Mouse (Mus musculus) heart, embryonic 12.5 days (tissue): ENCODE results near the gene Serpini1. TPM values are rescaled to one million over a fixed set of nuclear protein-coding genes. Genes with fewer than 3 reads are reported as not detected.

Experiments used
- ATAC-seq: fragments of 200-750 bp; cut with Nextera tagmentation; 2 replicates; pipeline ENCODE4 v1.8.0; 2017; ENCODE audit warnings: moderate TSS enrichment, moderate library complexity; ENCODE audit not compliant: insufficient number of reproducible peaks, low FRiP score
- H3K27ac ChIP-seq: fragments of 300-500 bp; sonication (generic); 2 replicates; pipeline ENCODE4 v1.5.1; 2016; ENCODE audit warnings: mild to moderate bottlenecking, moderate library complexity; ENCODE audit not compliant: poor library complexity, severe bottlenecking
- H3K27me3 ChIP-seq: fragments of 300-500 bp; sonication (generic); replicated peaks from 2 replicates; pipeline ENCODE4 v1.6.1; 2016; ENCODE audit warnings: mild to moderate bottlenecking, moderate library complexity
- H3K36me3 ChIP-seq: fragments of 300-500 bp; sonication (generic); 2 replicates; pipeline ENCODE4 v1.6.1; 2016; ENCODE audit warnings: mild to moderate bottlenecking, moderate library complexity
- H3K4me1 ChIP-seq: fragments of 300-500 bp; sonication (generic); replicated peaks from 2 replicates; pipeline ENCODE4 v1.6.1; 2016; ENCODE audit warnings: mild to moderate bottlenecking
- H3K4me2 ChIP-seq: fragments of 300-500 bp; sonication (generic); 2 replicates; pipeline ENCODE4 v1.6.1; 2016; ENCODE audit warnings: mild to moderate bottlenecking, moderate library complexity
- H3K4me3 ChIP-seq: fragments of 300-500 bp; sonication (generic); 2 replicates; pipeline ENCODE4 v1.5.1; 2016; ENCODE audit warnings: mild to moderate bottlenecking
- H3K9ac ChIP-seq: fragments of 300-500 bp; sonication (generic); 2 replicates; pipeline ENCODE4 v1.6.1; 2016; ENCODE audit warnings: mild to moderate bottlenecking, moderate library complexity
- H3K9me3 ChIP-seq: fragments of 300-500 bp; sonication (generic); replicated peaks from 2 replicates; pipeline ENCODE4 v1.6.1; 2016; ENCODE audit warnings: mild to moderate bottlenecking, moderate library complexity
- WGBS: fragments of 180-500 bp; shearing (Covaris S2); methylation state at CpG from one replicate; pipeline ENCODE4 v1.1.7; 2016; 5-methylcytosine and 5-hydroxymethylcytosine counted together
- polyA plus RNA-seq: library from polyadenylated mRNA; unstranded; fragments of >200 nt; fragmentation: Nextera tagmentation; extraction: Ambion mirVana; gene quantifications from 2 replicates; pipeline ENCODE4 v1.2.1, GENCODE M21; 2016

The Serpini1 gene
- polyA plus RNA-seq: 0.75 and 0.94 TPM in 2 replicates

DNA sequence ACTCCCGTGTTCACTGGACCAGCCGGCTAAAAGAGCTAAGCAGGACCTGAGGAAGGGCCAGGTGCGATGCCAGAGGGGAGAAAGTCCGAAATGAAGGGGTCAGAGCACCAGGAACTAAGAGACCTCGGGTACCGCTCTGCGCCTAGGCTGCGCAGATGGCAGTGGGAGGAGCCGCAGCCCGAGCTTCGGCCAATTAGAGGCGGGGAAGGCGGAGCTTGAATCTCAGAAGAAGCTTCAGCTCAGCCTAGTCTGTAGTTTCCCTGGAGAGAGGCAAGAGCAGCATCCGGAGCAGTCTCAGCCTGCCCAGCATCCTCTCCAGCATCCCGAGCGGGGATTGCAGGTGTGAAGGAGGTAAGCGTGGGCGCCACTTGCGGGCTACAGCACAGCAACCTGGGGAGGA lies at the start of gene Serpini1:
TSS of gene Serpini1 (plus strand) at position 256 of the 400 bp plus-strand sequence.
- peak; percentile 93 for ATAC-seq
- peak within 1 kb of the TSS; percentile 98 for H3K4me3 ChIP-seq
- H3K4me2 ChIP-seq: peak within 1 kb of the TSS; percentile 89
- no peaks in the 10 kb centered on the region for H3K36me3 ChIP-seq
- H3K9me3 ChIP-seq: no peaks in the 10 kb centered on the region
- no peaks in the 10 kb centered on the region for H3K27me3 ChIP-seq
- WGBS: under 1% methylated on average over 19 of the region's 19 CpGs
- H3K4me1 ChIP-seq: peaks cover 10% of the 10 kb centered on the region; the same call in 1 of the 2 replicates
- H3K27ac ChIP-seq: peak within 1 kb of the TSS; percentile 69
- peak within 1 kb of the TSS; percentile 96 for H3K9ac ChIP-seq

DNA sequence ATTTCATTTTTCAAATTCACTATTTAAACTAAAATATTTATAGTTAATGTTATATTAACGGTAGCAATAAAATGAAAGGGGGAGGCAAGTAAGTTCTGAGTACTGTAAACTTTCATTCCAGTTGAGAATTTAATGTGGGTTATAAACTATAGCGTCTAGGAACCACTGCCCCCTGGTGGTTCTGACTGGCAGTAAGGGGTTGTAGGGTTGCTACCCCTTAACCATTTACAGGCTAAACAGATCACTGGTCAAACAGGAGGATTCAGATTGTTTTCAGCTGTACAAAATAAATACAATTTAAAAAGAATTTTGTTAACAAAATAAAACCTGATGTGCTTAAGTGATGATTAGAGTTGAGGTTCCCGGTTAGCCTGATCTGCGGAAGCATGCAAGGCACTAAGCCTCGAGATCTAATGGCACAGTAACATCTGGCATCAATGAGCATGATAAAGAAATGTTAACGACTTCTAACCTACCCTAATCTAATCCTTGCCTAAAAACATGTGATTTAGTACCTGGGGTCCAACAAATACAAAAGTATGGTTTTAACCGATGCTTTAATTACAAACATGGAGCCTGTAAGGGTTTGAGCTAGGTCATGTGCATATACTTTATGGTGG lies 39.6 kb upstream of the Serpini1 start:
- WGBS: 79% methylated on average over 7 of the region's 7 CpGs
- H3K4me2 ChIP-seq: no peak overlapping the region
- ATAC-seq: no peak

DNA sequence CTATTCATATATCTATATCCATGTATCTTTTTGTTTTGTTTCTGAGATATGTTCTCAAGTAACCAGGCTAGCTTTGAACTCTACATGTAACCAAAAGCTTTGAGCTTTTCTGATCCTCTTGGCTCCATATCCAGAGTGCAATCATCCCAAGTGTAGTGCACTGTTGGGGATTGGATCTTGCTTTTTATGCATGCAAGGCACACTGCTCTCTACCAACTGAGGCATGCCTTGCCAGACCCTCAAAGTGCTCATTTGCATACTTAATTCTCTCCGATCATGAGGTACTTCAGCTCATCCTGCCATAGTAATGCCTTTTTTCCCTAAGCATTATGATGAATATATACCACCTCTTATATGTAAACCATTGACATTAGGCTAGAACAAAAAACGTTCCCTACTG lies 36.0 kb upstream of the Serpini1 start:
- Histone ChIP-seq H3K9me3 (no peaks in the 10 kb centered on the region), H3K9ac (no peak overlapping the region), H3K27me3 (no peaks in the 10 kb centered on the region), H3K4me1 (0 out of 2 replicates have a peak, but pooled peaks cover 3% of the 10 kb centered on the region), H3K27ac (no peak overlapping the region), H3K36me3 (peaks cover 29% of the 10 kb centered on the region), H3K4me3 (no peak overlapping the region), H3K4me2 (no peak overlapping the region)
- no peak for ATAC-seq
- 89% methylated on average over 2 of the region's 2 CpGs for WGBS

More for the DNA sequence above, 39.6 kb upstream of the Serpini1 start:
- H3K27ac ChIP-seq: no peak overlapping the region
- no peak overlapping the region for H3K9ac ChIP-seq
- H3K4me1 ChIP-seq: 0 out of 2 replicates have a peak, but pooled peaks cover under 1% of the 10 kb centered on the region
- no peak overlapping the region for H3K4me3 ChIP-seq
- H3K36me3 ChIP-seq: peaks cover 32% of the 10 kb centered on the region
- H3K27me3 ChIP-seq: no peaks in the 10 kb centered on the region
- no peaks in the 10 kb centered on the region for H3K9me3 ChIP-seq

DNA sequence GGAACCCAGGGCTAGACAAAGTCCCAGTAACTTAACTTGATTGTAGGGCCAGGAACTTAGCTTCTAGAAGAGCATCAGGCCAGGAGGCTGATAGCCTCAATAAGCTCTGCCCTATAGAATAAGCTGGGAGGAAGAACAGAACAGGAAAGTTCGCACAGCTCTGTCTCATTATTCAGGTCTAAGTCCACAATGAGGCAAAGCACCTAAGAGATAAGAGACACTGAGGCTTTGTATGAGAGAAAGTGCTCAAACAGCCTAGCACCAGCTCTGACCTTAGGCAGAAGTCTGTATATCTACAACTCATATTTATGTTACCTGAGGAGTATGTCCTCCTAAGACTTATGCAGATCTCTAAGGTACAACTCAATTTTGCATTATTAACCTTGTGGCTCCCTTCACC lies 34.8 kb upstream of the Serpini1 start:
- Histone ChIP-seq H3K9me3 (no peaks in the 10 kb centered on the region), H3K36me3 (peaks cover 33% of the 10 kb centered on the region), H3K4me1 (0 out of 2 replicates have a peak, but pooled peaks cover 3% of the 10 kb centered on the region), H3K27me3 (no peaks in the 10 kb centered on the region), H3K9ac (no peak overlapping the region), H3K27ac (no peak overlapping the region), H3K4me3 (no peak overlapping the region), H3K4me2 (no peak overlapping the region)
- WGBS: 81% methylated on average over 1 of the region's 1 CpGs
- no peak for ATAC-seq

DNA sequence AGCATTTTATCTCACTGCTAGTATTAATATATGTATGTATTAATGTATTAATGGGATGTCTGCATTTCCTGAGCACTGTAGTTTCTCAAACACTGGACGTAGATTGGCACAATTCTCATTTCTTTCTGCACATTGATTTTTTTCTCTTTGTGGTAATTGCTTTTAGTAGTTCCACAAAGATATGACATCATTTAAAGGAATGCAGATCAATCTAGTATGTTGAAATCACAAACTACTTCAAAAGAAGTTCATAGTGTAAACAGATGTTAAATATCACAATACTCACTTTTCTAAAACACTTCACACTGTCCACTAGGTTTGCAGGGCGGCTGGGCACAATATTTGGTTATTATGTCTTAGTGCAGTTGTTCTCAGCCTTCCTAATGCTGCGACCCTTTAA lies 26.3 kb upstream of the Serpini1 start:
- WGBS: 86% methylated on average over 3 of the region's 3 CpGs
- H3K4me2 ChIP-seq: no peak overlapping the region
- H3K4me3 ChIP-seq: no peak overlapping the region
- no peaks in the 10 kb centered on the region for H3K4me1 ChIP-seq
- peaks cover 11% of the 10 kb centered on the region for H3K36me3 ChIP-seq
- ATAC-seq: no peak
- no peaks in the 10 kb centered on the region for H3K27me3 ChIP-seq
- no peaks in the 10 kb centered on the region for H3K9me3 ChIP-seq
- no peak overlapping the region for H3K9ac ChIP-seq
- no peak overlapping the region for H3K27ac ChIP-seq

DNA sequence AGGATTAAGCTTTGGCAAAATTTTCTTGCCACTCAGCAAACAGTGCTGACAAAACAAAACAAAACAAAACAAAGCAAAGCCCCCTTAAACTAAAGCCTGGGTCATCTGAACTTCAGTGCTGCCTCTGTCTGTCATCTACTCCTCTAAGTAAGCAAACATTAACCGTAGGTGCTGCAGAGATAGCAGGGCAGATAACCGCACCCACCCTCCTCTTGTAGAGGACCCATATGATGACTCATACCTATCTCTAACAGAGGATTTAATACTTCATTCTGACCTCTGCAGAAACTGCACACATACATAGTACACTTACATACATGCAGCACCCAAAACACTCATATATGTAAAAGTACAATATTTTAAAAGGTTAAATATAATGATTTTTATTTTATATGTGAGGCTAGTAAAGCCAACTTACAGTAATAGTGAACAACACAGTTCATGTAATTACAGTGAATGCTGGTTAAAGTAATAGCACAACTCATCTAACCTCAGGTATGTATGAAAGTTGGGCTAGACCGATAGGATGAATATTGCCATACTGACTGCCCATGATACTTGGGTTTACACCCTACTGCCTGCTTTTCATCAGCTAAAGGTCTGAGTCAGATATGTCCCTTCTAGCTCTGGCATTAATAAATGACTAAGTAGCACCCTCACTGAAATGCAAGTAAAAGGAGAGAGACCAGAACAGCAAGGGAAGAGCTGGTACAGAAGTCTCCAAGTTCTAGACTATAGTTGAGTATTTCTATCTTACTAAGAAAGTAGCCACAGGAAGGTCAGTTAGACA lies 23.1 kb upstream of the Serpini1 start:
- Histone ChIP-seq H3K9me3 (no peaks in the 10 kb centered on the region), H3K4me2 (no peak overlapping the region), H3K27me3 (no peaks in the 10 kb centered on the region), H3K27ac (no peak overlapping the region), H3K4me3 (no peak overlapping the region), H3K9ac (no peak overlapping the region), H3K36me3 (peaks cover 6% of the 10 kb centered on the region), H3K4me1 (no peaks in the 10 kb centered on the region)
- 56% methylated on average over 3 of the region's 3 CpGs for WGBS
- 0 out of 2 replicates have a peak, but pooled peaks have one; percentile 48 for ATAC-seq

DNA sequence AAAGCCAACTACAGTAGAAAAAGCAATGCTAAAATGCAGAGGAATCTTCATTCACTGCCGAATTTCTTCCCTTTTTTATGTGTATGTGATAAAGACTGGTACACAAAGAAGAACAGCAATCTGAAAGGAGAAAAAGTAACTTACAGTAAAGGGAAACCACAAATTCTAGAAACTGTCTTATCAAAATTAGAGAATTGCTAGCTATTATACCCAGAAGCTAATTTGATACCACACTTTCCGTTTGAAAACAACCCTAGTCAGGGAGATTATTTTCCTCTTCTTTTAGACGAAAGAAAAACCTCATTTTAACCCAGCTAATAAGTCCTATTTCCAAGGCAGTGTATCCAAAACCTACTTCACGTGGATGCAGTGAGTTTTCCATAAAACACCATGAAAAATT lies 16.1 kb upstream of the Serpini1 start:
- H3K4me3 ChIP-seq: no peak overlapping the region
- H3K9ac ChIP-seq: no peak overlapping the region
- 80% methylated on average over 4 of the region's 4 CpGs for WGBS
- no peaks in the 10 kb centered on the region for H3K9me3 ChIP-seq
- H3K4me2 ChIP-seq: no peak overlapping the region
- no peak overlapping the region for H3K27ac ChIP-seq
- H3K36me3 ChIP-seq: peaks cover 8% of the 10 kb centered on the region
- H3K4me1 ChIP-seq: peaks cover 10% of the 10 kb centered on the region
- no peaks in the 10 kb centered on the region for H3K27me3 ChIP-seq
- ATAC-seq: no peak

DNA sequence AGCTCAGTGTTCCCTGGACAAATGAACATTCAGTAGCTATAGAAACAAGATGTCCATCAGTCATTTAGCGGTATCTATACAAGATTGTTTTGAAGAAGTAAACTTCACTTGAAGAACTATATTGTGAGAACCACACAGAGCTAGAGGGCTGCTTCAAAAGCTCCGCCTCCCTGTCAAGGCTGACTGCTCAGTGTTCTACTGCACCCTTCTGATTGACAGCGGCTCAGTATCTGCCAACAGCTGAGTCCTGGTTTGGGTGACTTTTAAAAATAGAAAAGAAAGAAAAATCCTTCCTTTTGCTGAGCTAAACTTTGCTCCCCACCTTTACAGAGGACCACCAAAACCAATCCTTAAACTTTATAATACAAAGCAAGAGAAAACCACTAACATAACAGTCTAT lies 14.5 kb upstream of the Serpini1 start:
- Histone ChIP-seq H3K4me1 (peaks cover 13% of the 10 kb centered on the region), H3K4me3 (no peak overlapping the region), H3K27me3 (no peaks in the 10 kb centered on the region), H3K27ac (peak overlapping the region; percentile 54; the same call in 1 of the 2 replicates), H3K4me2 (no peak overlapping the region), H3K9me3 (no peaks in the 10 kb centered on the region), H3K36me3 (0 out of 2 replicates have a peak, but pooled peaks cover 2% of the 10 kb centered on the region), H3K9ac (no peak overlapping the region)
- 36% methylated on average over 3 of the region's 3 CpGs for WGBS
- ATAC-seq: peak; percentile 81; the same call in 1 of the 2 replicates

DNA sequence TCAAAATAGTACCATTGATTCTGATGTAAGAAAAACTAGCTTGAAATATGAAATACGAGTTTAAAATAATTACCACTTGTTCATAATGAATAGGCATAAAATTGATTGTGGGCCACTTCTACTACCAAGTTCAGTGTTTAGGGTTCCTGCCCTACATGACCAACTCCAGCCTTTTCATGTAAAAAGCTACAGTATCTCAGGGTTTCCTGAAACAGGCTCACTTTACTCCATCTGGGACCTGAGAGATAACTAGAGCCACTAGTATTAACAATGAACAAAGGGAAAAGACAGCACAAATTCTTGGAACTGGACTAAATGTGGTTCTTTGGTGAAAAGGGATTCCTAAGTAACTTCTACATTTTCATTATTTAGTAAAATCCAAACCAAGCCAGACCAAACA lies 13.1 kb upstream of the Serpini1 start:
- H3K27ac ChIP-seq: no peak overlapping the region

DNA sequence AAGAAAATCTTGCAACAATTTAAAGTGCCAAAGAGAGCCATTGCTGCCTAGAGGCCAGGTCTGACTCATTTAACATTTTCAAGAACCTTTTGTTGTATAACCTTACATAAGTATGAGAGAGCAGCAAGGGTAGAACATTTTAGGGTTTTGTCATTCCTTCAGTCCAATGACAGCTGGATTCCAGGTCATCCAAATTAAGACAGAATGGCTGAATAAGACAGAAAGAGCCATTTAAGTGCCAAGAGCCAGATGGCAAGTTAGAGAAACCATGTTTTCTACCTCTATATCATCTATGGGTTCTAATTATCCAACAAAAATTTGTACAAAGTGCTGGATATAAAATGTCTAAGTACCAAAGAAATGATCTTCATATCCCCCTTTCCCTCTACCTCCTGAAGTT lies 6.1 kb upstream of the Serpini1 start:
- ATAC-seq: no peak
- H3K36me3 ChIP-seq: no peaks in the 10 kb centered on the region
- H3K9me3 ChIP-seq: no peaks in the 10 kb centered on the region
- no peak overlapping the region for H3K4me2 ChIP-seq
- peaks cover 9% of the 10 kb centered on the region; the same call in 1 of the 2 replicates for H3K4me1 ChIP-seq
- H3K27me3 ChIP-seq: no peaks in the 10 kb centered on the region
- H3K27ac ChIP-seq: no peak overlapping the region
- no peak overlapping the region for H3K9ac ChIP-seq
- no peak overlapping the region for H3K4me3 ChIP-seq

More for the DNA sequence above, 13.1 kb upstream of the Serpini1 start:
- Histone ChIP-seq H3K4me1 (peaks cover 15% of the 10 kb centered on the region), H3K27me3 (no peaks in the 10 kb centered on the region), H3K9ac (no peak overlapping the region), H3K4me2 (no peak overlapping the region), H3K4me3 (no peak overlapping the region), H3K36me3 (0 out of 2 replicates have a peak, but pooled peaks cover 2% of the 10 kb centered on the region), H3K9me3 (no peaks in the 10 kb centered on the region)
- ATAC-seq: no peak
- 78% methylated on average over 1 of the region's 1 CpGs for WGBS

DNA sequence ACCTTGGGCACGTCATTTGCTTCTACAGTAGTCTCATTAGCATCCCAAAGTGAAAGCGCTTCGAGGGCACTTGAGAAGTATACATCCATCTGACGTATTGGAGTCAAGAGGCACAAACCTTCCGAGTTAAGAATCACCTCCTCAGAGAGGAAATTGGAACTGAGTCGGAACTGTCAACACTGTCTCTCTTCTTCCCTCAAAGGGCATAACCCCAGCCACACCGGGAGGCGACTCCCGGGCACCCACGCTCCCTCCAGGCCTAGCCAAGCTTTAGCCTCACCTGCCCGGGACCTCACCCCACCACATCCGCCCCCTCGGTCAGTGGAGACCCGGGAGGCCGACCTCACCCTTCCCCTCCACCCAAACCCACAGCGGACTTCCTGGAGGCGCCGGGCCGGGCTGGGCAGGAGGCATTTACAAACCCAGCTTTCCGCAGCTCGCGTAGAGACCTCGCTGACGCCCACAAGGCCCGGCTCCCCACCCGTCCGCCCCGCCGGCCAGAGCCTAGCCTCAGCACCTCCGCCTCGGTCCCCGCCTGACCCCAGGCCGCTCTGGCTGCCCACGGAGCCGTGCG lies 1.1 kb upstream of the Serpini1 start:
- H3K4me2 ChIP-seq: peak overlapping the region; percentile 89
- peak overlapping the region; percentile 98 for H3K4me3 ChIP-seq
- WGBS: under 1% methylated on average over 36 of the region's 36 CpGs
- no peaks in the 10 kb centered on the region for H3K27me3 ChIP-seq
- peak overlapping the region; percentile 69 for H3K27ac ChIP-seq
- ATAC-seq: peak; percentile 54
- H3K4me1 ChIP-seq: peaks cover 10% of the 10 kb centered on the region; the same call in 1 of the 2 replicates
- no peaks in the 10 kb centered on the region for H3K36me3 ChIP-seq
- peak overlapping the region; percentile 96 for H3K9ac ChIP-seq
- H3K9me3 ChIP-seq: no peaks in the 10 kb centered on the region
